In genomic region chr11:108301036-108301435, GRCm38 (mm10) we compare ENCODE assay signal across 23 mouse cellular contexts. TPM values are rescaled to one million over a fixed set of nuclear protein-coding genes. Genes with fewer than 3 reads are reported as not detected.
"Had no signal": no experiment of that assay in that cellular context is flagged by ENCODE, and none has a peak within 500 bp of the region (broad histone marks: within the 10 kb centered on the region; RNA-seq: fewer than 3 reads in every experiment).

No protein-coding gene starts in this region.

- H3K36me3 ChIP-seq: liver, embryonic 13.5 days; midbrain, embryonic 15.5 days; neural tube, embryonic 13.5 days had no signal

- H3K9me3 ChIP-seq: liver, embryonic 13.5 days; midbrain, embryonic 15.5 days; neural tube, embryonic 13.5 days had no signal

- H3K9ac ChIP-seq: liver, embryonic 13.5 days; midbrain, embryonic 15.5 days; neural tube, embryonic 13.5 days had no signal

- ATAC-seq: midbrain, embryonic 15.5 days had no signal

- H3K27ac ChIP-seq: kidney, postnatal 0 days; layer of hippocampus, adult 2 months; liver, embryonic 13.5 days; macrophage; midbrain, embryonic 15.5 days; neural tube, embryonic 13.5 days; stomach, postnatal 0 days had no signal

- H3K4me2 ChIP-seq: liver, embryonic 13.5 days; midbrain, embryonic 15.5 days; neural tube, embryonic 13.5 days had no signal

- DNase-seq: kidney, adult 2 months; kidney, postnatal 25 days; layer of hippocampus, adult 9-11 months; liver, embryonic 13.5 days; lung, adult 2 months; lung, postnatal 14 days; retina, postnatal 1 day; right cerebral cortex, postnatal 25 days; thymus, adult 18-20 months; thymus, postnatal 36 days had no signal

- H3K27me3 ChIP-seq: liver, embryonic 13.5 days; midbrain, embryonic 15.5 days; neural tube, embryonic 13.5 days had no signal

- H3K4me3 ChIP-seq: layer of hippocampus, adult 2 months; liver, embryonic 13.5 days; midbrain, embryonic 15.5 days; myocyte; neural tube, embryonic 13.5 days had no signal

RNA-seq across cellular contexts. Expression of gene Apoh, which starts 42.1 kb away (rescaled TPM):
- total RNA-seq: megakaryocyte, adult 5-6 weeks; monocyte, adult 5-6 weeks; neutrophil, adult 5-6 weeks had no signal
- polyA plus RNA-seq: kidney, adult 2 months; kidney, embryonic 14.5 days; limb, embryonic 11.5 days; macrophage; spleen, adult 2 months had no signal
